Mouse (Mus musculus): ENCODE measurements around the gene Midn. TPM values are rescaled to one million over a fixed set of nuclear protein-coding genes. Genes with fewer than 3 reads are reported as not detected.
A peak's percentile ranks its signal among the peaks of the same experiment; 100 is the strongest.

The Midn gene
- polyA plus RNA-seq, 1 experiment from 2014 or later = 18.6 TPM

GRCm38 (mm10) chr10:80130403-80131031 lies 17.6 kb upstream of the Midn start:
- Histone ChIP-seq H3K9me3 (no peaks in the 10 kb centered on the region), H3K4me2 (no peak overlapping the region), H3K36me3 (peaks cover 69% of the 10 kb centered on the region), H3K9ac (no peak overlapping the region), H3K4me3 (no peak overlapping the region), H3K27ac (no peak overlapping the region), H3K4me1 (peaks cover 16% of the 10 kb centered on the region), H3K27me3 (peaks cover 5% of the 10 kb centered on the region; the same call in 1 of the 2 replicates)
- no peak for ATAC-seq (ENCODE audit: borderline replicate concordance, extremely low read depth, low FRiP score, low TSS enrichment)
- WGBS = 71% methylated on average over 18 of the region's 18 CpGs

GRCm38 (mm10) chr10:80131316-80131951 lies 16.6 kb upstream of the Midn start:
- Histone ChIP-seq H3K9ac (no peak overlapping the region), H3K36me3 (peaks cover 60% of the 10 kb centered on the region), H3K4me3 (no peak overlapping the region), H3K9me3 (no peaks in the 10 kb centered on the region), H3K27ac (no peak overlapping the region), H3K4me1 (peaks cover 21% of the 10 kb centered on the region), H3K27me3 (peaks cover 14% of the 10 kb centered on the region), H3K4me2 (peak overlapping the region; percentile 14; the same call in 1 of the 2 replicates)
- WGBS = 27% methylated on average over 55 of the region's 55 CpGs
- no peak for ATAC-seq (ENCODE audit: borderline replicate concordance, extremely low read depth, low FRiP score, low TSS enrichment)

GRCm38 (mm10) chr10:80131952-80132350 lies 16.1 kb upstream of the Midn start:
- H3K9me3 ChIP-seq = no peaks in the 10 kb centered on the region
- H3K4me2 ChIP-seq = peak overlapping the region; percentile 14; the same call in 1 of the 2 replicates
- H3K27ac ChIP-seq = no peak overlapping the region
- 57% methylated on average over 27 of the region's 27 CpGs for WGBS
- no peak for ATAC-seq (ENCODE audit: borderline replicate concordance, extremely low read depth, low FRiP score, low TSS enrichment)
- no peak overlapping the region for H3K9ac ChIP-seq
- H3K4me3 ChIP-seq = no peak overlapping the region
- peaks cover 26% of the 10 kb centered on the region for H3K4me1 ChIP-seq
- H3K27me3 ChIP-seq = peaks cover 19% of the 10 kb centered on the region
- H3K36me3 ChIP-seq = peaks cover 55% of the 10 kb centered on the region

- no peak overlapping the region for H3K9ac ChIP-seq
- no peak overlapping the region for H3K27ac ChIP-seq
- no peak overlapping the region for H3K4me3 ChIP-seq
- 70% methylated on average over 8 of the region's 8 CpGs for WGBS
- peaks cover 40% of the 10 kb centered on the region for H3K4me1 ChIP-seq
- H3K36me3 ChIP-seq = peaks cover 41% of the 10 kb centered on the region
- no peaks in the 10 kb centered on the region for H3K9me3 ChIP-seq
- H3K27me3 ChIP-seq = peaks cover 33% of the 10 kb centered on the region
- ATAC-seq (ENCODE audit: borderline replicate concordance, extremely low read depth, low FRiP score, low TSS enrichment) = no peak
- no peak overlapping the region for H3K4me2 ChIP-seq
Observed at GRCm38 (mm10) chr10:80133226-80133849, 14.7 kb upstream of the Midn start.

- Histone ChIP-seq H3K27me3 (peaks cover 43% of the 10 kb centered on the region), H3K9me3 (no peaks in the 10 kb centered on the region), H3K4me1 (peaks cover 48% of the 10 kb centered on the region), H3K27ac (no peak overlapping the region), H3K4me3 (no peak overlapping the region), H3K36me3 (peaks cover 30% of the 10 kb centered on the region), H3K9ac (no peak overlapping the region), H3K4me2 (no peak overlapping the region)
- 86% methylated on average over 9 of the region's 9 CpGs for WGBS
- ATAC-seq (ENCODE audit: borderline replicate concordance, extremely low read depth, low FRiP score, low TSS enrichment) = no peak
Observed at GRCm38 (mm10) chr10:80134421-80134820, 13.7 kb upstream of the Midn start.

GRCm38 (mm10) chr10:80135161-80135560 lies 12.9 kb upstream of the Midn start:
- no peak for ATAC-seq (ENCODE audit: borderline replicate concordance, extremely low read depth, low FRiP score, low TSS enrichment)
- peaks cover 50% of the 10 kb centered on the region for H3K4me1 ChIP-seq
- no peaks in the 10 kb centered on the region for H3K9me3 ChIP-seq
- H3K27me3 ChIP-seq = peaks cover 51% of the 10 kb centered on the region
- no peak overlapping the region for H3K4me3 ChIP-seq
- 78% methylated on average over 10 of the region's 10 CpGs for WGBS
- no peak overlapping the region for H3K9ac ChIP-seq
- H3K27ac ChIP-seq = no peak overlapping the region
- H3K4me2 ChIP-seq = no peak overlapping the region
- H3K36me3 ChIP-seq = peaks cover 23% of the 10 kb centered on the region

GRCm38 (mm10) chr10:80135641-80136040 lies 12.4 kb upstream of the Midn start:
- WGBS = 86% methylated on average over 1 of the region's 1 CpGs
- no peaks in the 10 kb centered on the region for H3K9me3 ChIP-seq
- no peak overlapping the region for H3K4me2 ChIP-seq
- peaks cover 18% of the 10 kb centered on the region for H3K36me3 ChIP-seq
- no peak overlapping the region for H3K4me3 ChIP-seq
- H3K9ac ChIP-seq = no peak overlapping the region
- no peak overlapping the region for H3K27ac ChIP-seq
- peaks cover 51% of the 10 kb centered on the region for H3K4me1 ChIP-seq
- no peak for ATAC-seq (ENCODE audit: borderline replicate concordance, extremely low read depth, low FRiP score, low TSS enrichment)
- peaks cover 53% of the 10 kb centered on the region for H3K27me3 ChIP-seq

GRCm38 (mm10) chr10:80136179-80136951 lies 11.7 kb upstream of the Midn start:
- peak overlapping the region; percentile 8; the same call in 1 of the 2 replicates for H3K9ac ChIP-seq
- 11% methylated on average over 47 of the region's 49 CpGs for WGBS
- H3K4me1 ChIP-seq = peaks cover 52% of the 10 kb centered on the region
- H3K9me3 ChIP-seq = no peaks in the 10 kb centered on the region
- ATAC-seq (ENCODE audit: borderline replicate concordance, extremely low read depth, low FRiP score, low TSS enrichment) = no peak
- peaks cover 53% of the 10 kb centered on the region for H3K27me3 ChIP-seq
- peaks cover 11% of the 10 kb centered on the region; the same call in 1 of the 2 replicates for H3K36me3 ChIP-seq
- peak overlapping the region; percentile 61 for H3K4me3 ChIP-seq
- H3K27ac ChIP-seq = peak overlapping the region; percentile 74
- peak overlapping the region; percentile 98 for H3K4me2 ChIP-seq

- Histone ChIP-seq H3K27me3 (peaks cover 53% of the 10 kb centered on the region), H3K4me2 (peak overlapping the region; percentile 98), H3K9ac (peak overlapping the region; percentile 8; the same call in 1 of the 2 replicates), H3K27ac (peak overlapping the region; percentile 74), H3K4me3 (peak overlapping the region; percentile 61), H3K9me3 (no peaks in the 10 kb centered on the region), H3K36me3 (peaks cover 5% of the 10 kb centered on the region; the same call in 1 of the 2 replicates), H3K4me1 (peaks cover 52% of the 10 kb centered on the region)
- 5% methylated on average over 29 of the region's 29 CpGs for WGBS
- no peak for ATAC-seq (ENCODE audit: borderline replicate concordance, extremely low read depth, low FRiP score, low TSS enrichment)
Observed at GRCm38 (mm10) chr10:80136952-80137625, 11.0 kb upstream of the Midn start.

- peak overlapping the region; percentile 74 for H3K27ac ChIP-seq
- no peaks in the 10 kb centered on the region for H3K36me3 ChIP-seq
- peaks cover 55% of the 10 kb centered on the region for H3K4me1 ChIP-seq
- peak overlapping the region; percentile 70 for H3K9ac ChIP-seq
- H3K4me3 ChIP-seq = peak overlapping the region; percentile 61
- H3K27me3 ChIP-seq = peaks cover 53% of the 10 kb centered on the region
- peak overlapping the region; percentile 98 for H3K4me2 ChIP-seq
- WGBS = 5% methylated on average over 21 of the region's 33 CpGs
- ATAC-seq (ENCODE audit: borderline replicate concordance, extremely low read depth, low FRiP score, low TSS enrichment) = no peak
- H3K9me3 ChIP-seq = no peaks in the 10 kb centered on the region
Observed at GRCm38 (mm10) chr10:80137626-80138552, 10.2 kb upstream of the Midn start.

Data from lung, embryonic 15.5 days (tissue).